In genomic region chr1:55131424-55132014, GRCm38 (mm10) we compare ENCODE assay signal across 8 mouse cellular contexts. TPM values are rescaled to one million over a fixed set of nuclear protein-coding genes. Genes with fewer than 3 reads are reported as not detected.
DNase-seq lines count a peak whose midpoint lies in the region; ATAC-seq and TF ChIP-seq lines count a peak whose summit lies in the region.

No protein-coding gene starts in this region.

- WGBS in heart, embryonic 15.5 days: under 1% methylated on average over 47 of the region's 47 CpGs
- under 1% methylated on average over 47 of the region's 47 CpGs for WGBS in embryonic facial prominence, embryonic 10.5 days
- WGBS in stomach, postnatal 0 days: under 1% methylated on average over 36 of the region's 47 CpGs

- TF ChIP-seq CTCF in ES-Bruce4 (IDR thresholded peaks at IDR 0.05; ENCODE audit: low read depth, low read length): no peak
- no peak for TF ChIP-seq CTCF in stomach, postnatal 0 days (IDR thresholded peaks at IDR 0.05; ENCODE audit: low read depth)

- peak overlapping the region; percentile 85 for H3K4me3 ChIP-seq in heart, embryonic 15.5 days
- peak overlapping the region; percentile 78 for H3K4me3 ChIP-seq in ES-Bruce4 (ENCODE audit: low read depth, low read length)
- peak overlapping the region; percentile 90 for H3K4me3 ChIP-seq in embryonic facial prominence, embryonic 10.5 days
- peak overlapping the region; percentile 97 for H3K4me3 ChIP-seq in stomach, postnatal 0 days (ENCODE audit: low read depth, low read length)

- no peaks in the 10 kb centered on the region for H3K27me3 ChIP-seq in heart, embryonic 15.5 days
- H3K27me3 ChIP-seq in ES-Bruce4 (ENCODE audit: control insufficient read depth, insufficient read depth, low read length, poor library complexity, severe bottlenecking): no peaks in the 10 kb centered on the region
- H3K27me3 ChIP-seq in embryonic facial prominence, embryonic 10.5 days (replicated peaks; ENCODE audit: low read depth, poor library complexity, severe bottlenecking): no peaks in the 10 kb centered on the region
- H3K27me3 ChIP-seq in stomach, postnatal 0 days (ENCODE audit: control insufficient read depth, insufficient read depth, low read length): no peaks in the 10 kb centered on the region

- TF ChIP-seq EP300 in ES-Bruce4 (IDR thresholded peaks at IDR 0.05; ENCODE audit: insufficient read depth, low read depth, low read length): peak; percentile 53; the same call in 1 of the 2 replicates
- no peak for TF ChIP-seq EP300 in stomach, postnatal 0 days (optimal IDR thresholded peaks at IDR 0.05)

- no peak for DNase-seq in heart, postnatal 4 days
- no peak for DNase-seq in embryonic facial prominence, embryonic 10.5 days (ENCODE audit: low spot score)
- peak; percentile 54 for DNase-seq in lung, postnatal 36 days
- DNase-seq in stomach, postnatal 0 days (ENCODE audit: low spot score): peak; percentile 90
- DNase-seq in gastrocnemius, adult 18-20 months (ENCODE audit: low spot score): no peak

- peak overlapping the region; percentile 91 for H3K9ac ChIP-seq in heart, embryonic 15.5 days
- peak overlapping the region; percentile 92 for H3K9ac ChIP-seq in ES-Bruce4 (ENCODE audit: low read depth, poor library complexity, severe bottlenecking)
- H3K9ac ChIP-seq in stomach, postnatal 0 days (ENCODE audit: low read length): peak overlapping the region; percentile 99

- H3K27ac ChIP-seq in heart, embryonic 15.5 days: peak overlapping the region; percentile 97
- H3K27ac ChIP-seq in ES-Bruce4 (ENCODE audit: insufficient read depth, low read length): peak overlapping the region; percentile 76
- peak overlapping the region; percentile 99 for H3K27ac ChIP-seq in embryonic facial prominence, embryonic 10.5 days (replicated peaks)
- peak overlapping the region; percentile 100 for H3K27ac ChIP-seq in stomach, postnatal 0 days (replicated peaks)

- peak; percentile 61 for ATAC-seq in heart, embryonic 15.5 days (replicated peaks; ENCODE audit: insufficient number of reproducible peaks, insufficient read depth, low FRiP score, low read depth)
- peak; percentile 42 for ATAC-seq in inflammation-experienced regulatory T-cells, adult 6 months
- peak; percentile 92 for ATAC-seq in stomach, postnatal 0 days (ENCODE audit: low FRiP score, low TSS enrichment)

- H3K36me3 ChIP-seq in heart, embryonic 15.5 days: no peaks in the 10 kb centered on the region
- H3K36me3 ChIP-seq in ES-Bruce4 (ENCODE audit: control insufficient read depth, insufficient read depth, low read length, poor library complexity, severe bottlenecking): peaks cover 3% of the 10 kb centered on the region
- H3K36me3 ChIP-seq in embryonic facial prominence, embryonic 10.5 days (replicated peaks): peaks cover 24% of the 10 kb centered on the region
- no peaks in the 10 kb centered on the region for H3K36me3 ChIP-seq in stomach, postnatal 0 days (ENCODE audit: control insufficient read depth, insufficient read depth, low read length)

- peaks cover 11% of the 10 kb centered on the region for H3K4me1 ChIP-seq in heart, embryonic 15.5 days (replicated peaks)
- H3K4me1 ChIP-seq in ES-Bruce4 (ENCODE audit: control insufficient read depth, insufficient read depth, low read length): peaks cover 1% of the 10 kb centered on the region
- peaks cover 13% of the 10 kb centered on the region for H3K4me1 ChIP-seq in embryonic facial prominence, embryonic 10.5 days
- no peaks in the 10 kb centered on the region for H3K4me1 ChIP-seq in stomach, postnatal 0 days (replicated peaks; ENCODE audit: control insufficient read depth, insufficient read depth)

- no peak for TF ChIP-seq POLR2A in ES-Bruce4 (IDR thresholded peaks at IDR 0.05; ENCODE audit: insufficient read depth, low read length)

- no peaks in the 10 kb centered on the region for H3K9me3 ChIP-seq in heart, embryonic 15.5 days (replicated peaks)
- no peaks in the 10 kb centered on the region for H3K9me3 ChIP-seq in ES-Bruce4 (replicated peaks; ENCODE audit: control insufficient read depth, insufficient read depth, low read length, poor library complexity, severe bottlenecking)
- no peaks in the 10 kb centered on the region for H3K9me3 ChIP-seq in embryonic facial prominence, embryonic 10.5 days
- no peaks in the 10 kb centered on the region for H3K9me3 ChIP-seq in stomach, postnatal 0 days (ENCODE audit: control insufficient read depth, low read length)

- H3K4me2 ChIP-seq in heart, embryonic 15.5 days: peak overlapping the region; percentile 67
- H3K4me2 ChIP-seq in stomach, postnatal 0 days (replicated peaks; ENCODE audit: low read depth): peak overlapping the region; percentile 69

RNA-seq across cellular contexts. Expression of gene Mob4, which starts 0.5 kb away (rescaled TPM):
- 105 and 109 TPM in 2 replicates for polyA plus RNA-seq in heart, embryonic 15.5 days (2015; fragmentation: Nextera tagmentation; extraction: Ambion mirVana)
- 10 to 100 TPM; 45.8 to 48.8 TPM for total RNA-seq in heart, postnatal 4 days (2021)
- polyA plus RNA-seq in ES-Bruce4 (2011; ENCODE audit: insufficient read depth, insufficient read length, low read depth, missing spikeins): 77.2 and 83.5 TPM in 2 replicates
- 129 and 137 TPM in 2 replicates for polyA plus RNA-seq in embryonic facial prominence, embryonic 10.5 days (2016; fragmentation: Nextera tagmentation; extraction: Ambion mirVana)
- polyA plus RNA-seq in inflammation-experienced regulatory T-cells, adult 6 months (2017; shearing (Covaris generic)): 100 to 1,000 TPM; 121 to 136 (median 133) TPM
- 128 and 139 TPM in 2 replicates for polyA plus RNA-seq in stomach, postnatal 0 days (2015; fragmentation: Nextera tagmentation; extraction: Ambion mirVana)
- 10 to 100 TPM; 37.8 to 38.0 TPM for total RNA-seq in gastrocnemius, adult 18-20 months (2021)

RNA-seq across cellular contexts. Expression of gene Hspd1, which starts 43.5 kb away (rescaled TPM):
- polyA plus RNA-seq in heart, embryonic 15.5 days (2015; fragmentation: Nextera tagmentation; extraction: Ambion mirVana): 417 and 450 TPM in 2 replicates
- total RNA-seq in heart, postnatal 4 days (2021): 100 to 1,000 TPM; 363 to 379 TPM
- polyA plus RNA-seq in ES-Bruce4 (2011; ENCODE audit: insufficient read depth, insufficient read length, low read depth, missing spikeins): 626 and 704 TPM in 2 replicates
- polyA plus RNA-seq in embryonic facial prominence, embryonic 10.5 days (2016; fragmentation: Nextera tagmentation; extraction: Ambion mirVana): 604 and 644 TPM in 2 replicates
- 100 to 1,000 TPM; 129 to 226 (median 154) TPM for polyA plus RNA-seq in inflammation-experienced regulatory T-cells, adult 6 months (2017; shearing (Covaris generic))
- polyA plus RNA-seq in stomach, postnatal 0 days (2015; fragmentation: Nextera tagmentation; extraction: Ambion mirVana): 154 and 166 TPM in 2 replicates
- total RNA-seq in gastrocnemius, adult 18-20 months (2021): 100 to 1,000 TPM; 161 to 176 TPM

RNA-seq across cellular contexts. Expression of gene Hspe1, which starts 43.6 kb away (rescaled TPM):
- 254 and 359 TPM in 2 replicates for polyA plus RNA-seq in heart, embryonic 15.5 days (2015; fragmentation: Nextera tagmentation; extraction: Ambion mirVana)
- total RNA-seq in heart, postnatal 4 days (2021): 100 to 1,000 TPM; 142 to 148 TPM
- 622 and 631 TPM in 2 replicates for polyA plus RNA-seq in ES-Bruce4 (2011; ENCODE audit: insufficient read depth, insufficient read length, low read depth, missing spikeins)
- polyA plus RNA-seq in embryonic facial prominence, embryonic 10.5 days (2016; fragmentation: Nextera tagmentation; extraction: Ambion mirVana): 672 and 707 TPM in 2 replicates
- 100 to 1,000 TPM; 172 to 181 (median 174) TPM for polyA plus RNA-seq in inflammation-experienced regulatory T-cells, adult 6 months (2017; shearing (Covaris generic))
- polyA plus RNA-seq in stomach, postnatal 0 days (2015; fragmentation: Nextera tagmentation; extraction: Ambion mirVana): 295 and 324 TPM in 2 replicates
- 10 to 100 TPM; 83.9 to 93.0 TPM for total RNA-seq in gastrocnemius, adult 18-20 months (2021)

Comparison
In these comparisons a context has a peak if more than half of its experiments do, and no peak if none do; other contexts are left out.
1. ATAC-seq: peak in every context shown above with its lines; median percentile 92 in stomach, postnatal 0 days; 61 in heart, embryonic 15.5 days; 42 in inflammation-experienced regulatory T-cells, adult 6 months.
2. DNase-seq: peak in lung, postnatal 36 days (single experiment) and stomach, postnatal 0 days (single experiment); none in heart, postnatal 4 days (single experiment), embryonic facial prominence, embryonic 10.5 days (single experiment) and gastrocnemius, adult 18-20 months (single experiment).
3. Peak in every context shown above with its lines, with median percentiles within 50 percentile points of each other: H3K27ac ChIP-seq, H3K4me3 ChIP-seq and H3K9ac ChIP-seq.